8 mouse cellular contexts compared by ENCODE assay signal in genomic region chr4:95277989-95278713, GRCm38 (mm10).
DNase-seq lines count a peak whose midpoint lies in the region; ATAC-seq lines count a peak whose summit lies in the region.
"Had no signal": no experiment of that assay in that cellular context is flagged by ENCODE, and none has a peak within 500 bp of the region (broad histone marks: within the 10 kb centered on the region; RNA-seq: fewer than 3 reads in every experiment).

No protein-coding gene starts in this region.

- H3K4me2 ChIP-seq in midbrain, embryonic 11.5 days: no peak overlapping the region
- H3K4me2 ChIP-seq in midbrain, embryonic 14.5 days (ENCODE audit: low read length): no peak overlapping the region
- H3K4me2 ChIP-seq in embryonic facial prominence, embryonic 12.5 days (replicated peaks): peak overlapping the region; percentile 13
- peak overlapping the region; percentile 32 for H3K4me2 ChIP-seq in limb, embryonic 15.5 days
- no peak overlapping the region; the same call in 1 of the 2 replicates for H3K4me2 ChIP-seq in stomach, embryonic 14.5 days (replicated peaks; ENCODE audit: low read depth, low read length)

- no peak overlapping the region for H3K9ac ChIP-seq in midbrain, embryonic 11.5 days (ENCODE audit: low read length)
- no peak overlapping the region for H3K9ac ChIP-seq in midbrain, embryonic 14.5 days (replicated peaks; ENCODE audit: low read length)
- H3K9ac ChIP-seq in embryonic facial prominence, embryonic 12.5 days: no peak overlapping the region
- no peak overlapping the region; the same call in 1 of the 2 replicates for H3K9ac ChIP-seq in limb, embryonic 15.5 days
- H3K9ac ChIP-seq in stomach, embryonic 14.5 days (replicated peaks; ENCODE audit: low read depth, low read length): no peak overlapping the region
- H3K9ac ChIP-seq: liver, embryonic 14.5 days had no signal

- H3K27me3 ChIP-seq in midbrain, embryonic 11.5 days (ENCODE audit: control insufficient read depth, insufficient read depth, low read length): no peaks in the 10 kb centered on the region
- H3K27me3 ChIP-seq in midbrain, embryonic 14.5 days (ENCODE audit: control insufficient read depth, insufficient read depth, low read length): no peaks in the 10 kb centered on the region
- H3K27me3 ChIP-seq in embryonic facial prominence, embryonic 12.5 days: 0 out of 2 replicates have a peak, but pooled peaks cover 2% of the 10 kb centered on the region
- H3K27me3 ChIP-seq in limb, embryonic 15.5 days: no peaks in the 10 kb centered on the region
- H3K27me3 ChIP-seq in stomach, embryonic 14.5 days (ENCODE audit: control insufficient read depth, insufficient read depth, low read length): no peaks in the 10 kb centered on the region

- no peak for DNase-seq in midbrain, embryonic 11.5 days (ENCODE audit: low spot score, missing footprints)
- DNase-seq in midbrain, embryonic 14.5 days: no peak
- no peak for DNase-seq in adrenal gland, adult 18-20 months (ENCODE audit: low spot score in 2 of 2)
- no peak for DNase-seq in right cerebral cortex, postnatal 36 days (ENCODE audit: low spot score in 2 of 2)

- H3K4me3 ChIP-seq in midbrain, embryonic 11.5 days (ENCODE audit: low read depth, low read length): no peak overlapping the region
- no peak overlapping the region for H3K4me3 ChIP-seq in midbrain, embryonic 14.5 days (replicated peaks; ENCODE audit: low read depth, low read length)
- H3K4me3 ChIP-seq in embryonic facial prominence, embryonic 12.5 days: no peak overlapping the region
- no peak overlapping the region for H3K4me3 ChIP-seq in limb, embryonic 15.5 days
- H3K4me3 ChIP-seq in stomach, embryonic 14.5 days (ENCODE audit: low read depth, low read length): no peak overlapping the region

- no peaks in the 10 kb centered on the region; the same call in none of the 2 replicates for H3K4me1 ChIP-seq in midbrain, embryonic 11.5 days (ENCODE audit: control insufficient read depth, insufficient read depth, low read length)
- no peaks in the 10 kb centered on the region for H3K4me1 ChIP-seq in midbrain, embryonic 14.5 days (ENCODE audit: control insufficient read depth, insufficient read depth, low read length)
- peaks cover 24% of the 10 kb centered on the region for H3K4me1 ChIP-seq in embryonic facial prominence, embryonic 12.5 days
- H3K4me1 ChIP-seq in limb, embryonic 15.5 days: peaks cover 14% of the 10 kb centered on the region
- peaks cover 20% of the 10 kb centered on the region for H3K4me1 ChIP-seq in stomach, embryonic 14.5 days (ENCODE audit: control insufficient read depth, insufficient read depth, low read length)

- ATAC-seq in midbrain, embryonic 11.5 days (ENCODE audit: low FRiP score): peak; percentile 33; the same call in 1 of the 2 replicates
- no peak for ATAC-seq in midbrain, embryonic 14.5 days (ENCODE audit: low FRiP score, low TSS enrichment)
- ATAC-seq in embryonic facial prominence, embryonic 12.5 days (ENCODE audit: insufficient number of reproducible peaks, insufficient read depth, low FRiP score, low TSS enrichment): no peak
- ATAC-seq in limb, embryonic 15.5 days (ENCODE audit: insufficient number of reproducible peaks, low FRiP score, low TSS enrichment, low read depth): no peak
- ATAC-seq in stomach, embryonic 14.5 days (ENCODE audit: insufficient number of reproducible peaks, insufficient read depth, low FRiP score, low read depth): peak; percentile 57

- H3K27ac ChIP-seq in midbrain, embryonic 11.5 days (ENCODE audit: low read depth, low read length): no peak overlapping the region
- H3K27ac ChIP-seq in midbrain, embryonic 14.5 days (replicated peaks; ENCODE audit: low read depth, low read length): no peak overlapping the region
- peak overlapping the region; percentile 73 for H3K27ac ChIP-seq in embryonic facial prominence, embryonic 12.5 days
- H3K27ac ChIP-seq in limb, embryonic 15.5 days: peak overlapping the region; percentile 70
- peak overlapping the region; percentile 91 for H3K27ac ChIP-seq in stomach, embryonic 14.5 days (ENCODE audit: low read length)
- H3K27ac ChIP-seq: liver, embryonic 14.5 days had no signal

- H3K9me3 ChIP-seq in midbrain, embryonic 11.5 days (ENCODE audit: control insufficient read depth, low read length): no peaks in the 10 kb centered on the region
- no peaks in the 10 kb centered on the region for H3K9me3 ChIP-seq in midbrain, embryonic 14.5 days (ENCODE audit: control insufficient read depth, low read length)
- no peaks in the 10 kb centered on the region for H3K9me3 ChIP-seq in embryonic facial prominence, embryonic 12.5 days
- H3K9me3 ChIP-seq in limb, embryonic 15.5 days: no peaks in the 10 kb centered on the region
- no peaks in the 10 kb centered on the region for H3K9me3 ChIP-seq in stomach, embryonic 14.5 days (ENCODE audit: control insufficient read depth, low read depth, low read length)

- no peaks in the 10 kb centered on the region for H3K36me3 ChIP-seq in midbrain, embryonic 11.5 days (ENCODE audit: control insufficient read depth, insufficient read depth, low read length)
- no peaks in the 10 kb centered on the region for H3K36me3 ChIP-seq in midbrain, embryonic 14.5 days (ENCODE audit: control insufficient read depth, insufficient read depth, low read length)
- no peaks in the 10 kb centered on the region for H3K36me3 ChIP-seq in embryonic facial prominence, embryonic 12.5 days
- H3K36me3 ChIP-seq in limb, embryonic 15.5 days: no peaks in the 10 kb centered on the region
- H3K36me3 ChIP-seq in stomach, embryonic 14.5 days (ENCODE audit: control insufficient read depth, insufficient read depth, low read length): no peaks in the 10 kb centered on the region

- WGBS in midbrain, embryonic 11.5 days: 57% methylated on average over 11 of the region's 11 CpGs
- WGBS in midbrain, embryonic 14.5 days: 51% methylated on average over 11 of the region's 11 CpGs
- 46% methylated on average over 11 of the region's 11 CpGs for WGBS in embryonic facial prominence, embryonic 12.5 days
- WGBS in limb, embryonic 15.5 days: 36% methylated on average over 11 of the region's 11 CpGs
- WGBS in stomach, embryonic 14.5 days: 33% methylated on average over 11 of the region's 11 CpGs

Comparison
In these comparisons a context has a peak if more than half of its experiments do, and no peak if none do; other contexts are left out.
1. ATAC-seq: peak in midbrain, embryonic 11.5 days (single experiment) and stomach, embryonic 14.5 days (single experiment); none in midbrain, embryonic 14.5 days (single experiment), embryonic facial prominence, embryonic 12.5 days (single experiment) and limb, embryonic 15.5 days (single experiment).
2. H3K27ac ChIP-seq: peak in embryonic facial prominence, embryonic 12.5 days (single experiment), limb, embryonic 15.5 days (single experiment) and stomach, embryonic 14.5 days (single experiment); none in midbrain, embryonic 11.5 days (single experiment) and midbrain, embryonic 14.5 days (single experiment).
3. H3K4me2 ChIP-seq: peak in embryonic facial prominence, embryonic 12.5 days (single experiment) and limb, embryonic 15.5 days (single experiment); none in midbrain, embryonic 11.5 days (single experiment), midbrain, embryonic 14.5 days (single experiment) and stomach, embryonic 14.5 days (single experiment).